Mouse (Mus musculus): ENCODE data around the gene Gm10715. TPM values are rescaled to one million over a fixed set of nuclear protein-coding genes. Genes with fewer than 3 reads are reported as not detected.
A peak's percentile ranks its signal among the peaks of the same experiment; 100 is the strongest.
"Not testable (repeated sequence)": the region's sequence is repeated elsewhere in the genome, so short reads cannot be mapped to it uniquely, and the experiment has no call there.

Gene Gm10715
- polyA plus RNA-seq, 1 experiment from 2014 or later: not detected

DNA sequence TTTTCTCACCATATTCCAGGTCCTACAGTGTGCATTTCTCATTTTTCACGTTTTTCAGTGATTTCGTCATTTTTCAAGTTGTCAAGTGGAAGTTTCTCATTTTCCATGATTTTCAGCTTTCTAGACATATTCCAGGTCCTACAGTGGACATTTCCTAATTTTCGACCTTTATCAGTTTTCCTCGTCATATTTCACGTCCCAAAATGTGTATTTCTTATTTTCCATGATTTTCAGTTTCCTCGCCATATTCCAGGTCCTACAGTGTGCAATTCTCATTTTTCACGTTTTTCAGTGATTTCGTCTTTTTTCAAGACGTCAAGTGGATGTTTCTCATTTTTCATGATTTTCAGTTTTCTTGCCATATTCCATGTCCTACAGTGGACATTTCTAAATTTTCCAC lies 9.5 kb upstream of the Gm10715 start:
- H3K4me3 ChIP-seq; ATAC-seq; H3K27me3 ChIP-seq; H3K27ac ChIP-seq; H3K9me3 ChIP-seq (replicated peaks); H3K36me3 ChIP-seq (ENCODE audit: poor library complexity, severe bottlenecking); H3K4me2 ChIP-seq; H3K4me1 ChIP-seq; H3K9ac ChIP-seq: not testable (repeated sequence)
- WGBS: 70% methylated on average over 9 of the region's 9 CpGs

GRCm38 (mm10) chr9:3029276-3030000 lies 7.2 kb upstream of the Gm10715 start:
- not testable (repeated sequence) for ATAC-seq; H3K4me1 ChIP-seq; H3K36me3 ChIP-seq (ENCODE audit: poor library complexity, severe bottlenecking); H3K9ac ChIP-seq; H3K4me2 ChIP-seq; H3K4me3 ChIP-seq; H3K27ac ChIP-seq; H3K27me3 ChIP-seq; H3K9me3 ChIP-seq (replicated peaks)
- WGBS: 63% methylated on average over 14 of the region's 16 CpGs

DNA sequence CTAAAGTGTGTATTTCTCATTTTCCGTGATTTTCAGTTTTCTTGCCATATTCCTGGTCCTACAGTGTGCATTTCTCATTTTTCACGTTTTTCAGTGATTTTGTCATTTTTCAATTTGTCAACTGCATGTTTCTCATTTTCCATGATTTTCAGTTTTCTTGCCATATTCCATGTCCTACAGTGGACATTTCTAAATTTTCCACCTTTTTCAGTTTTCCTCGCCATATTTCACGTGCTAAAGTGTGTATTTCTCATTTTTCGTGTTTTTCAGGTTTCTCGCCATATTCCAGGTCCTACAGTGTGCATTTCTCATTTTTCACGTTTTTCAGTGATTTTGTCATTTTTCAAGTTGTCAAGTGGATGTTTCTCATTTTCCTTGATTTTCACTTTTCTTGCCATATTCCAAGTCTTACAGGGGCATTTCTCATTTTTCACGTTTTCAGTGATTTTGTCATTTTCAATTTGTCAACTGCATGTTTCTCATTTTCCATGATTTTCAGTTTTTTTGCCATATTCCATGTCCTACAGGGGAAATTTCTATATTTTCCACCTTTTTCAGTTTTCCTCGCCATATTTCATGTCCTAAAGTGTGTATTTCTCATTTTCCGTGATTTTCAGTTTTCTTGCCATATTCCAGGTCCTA lies 5.9 kb upstream of the Gm10715 start:
- H3K4me2 ChIP-seq; H3K27me3 ChIP-seq; H3K36me3 ChIP-seq (ENCODE audit: poor library complexity, severe bottlenecking); H3K4me1 ChIP-seq; H3K9me3 ChIP-seq (replicated peaks); H3K4me3 ChIP-seq; H3K9ac ChIP-seq; H3K27ac ChIP-seq: not testable (repeated sequence)
- ATAC-seq: 0 out of 2 replicates have a peak, but pooled peaks have one; percentile 48
- WGBS: 57% methylated on average over 2 of the region's 10 CpGs

GRCm38 (mm10) chr9:3034299-3034698 lies 2.4 kb upstream of the Gm10715 start, which contains the start of gene Gm17535:
TSS of gene Gm17535 (plus strand) at chr9:3034599.
- not testable (repeated sequence) for H3K27ac ChIP-seq; ATAC-seq; H3K9ac ChIP-seq; H3K36me3 ChIP-seq (ENCODE audit: poor library complexity, severe bottlenecking); H3K4me2 ChIP-seq; H3K4me1 ChIP-seq; H3K4me3 ChIP-seq; H3K9me3 ChIP-seq (replicated peaks); H3K27me3 ChIP-seq
- 54% methylated on average over 1 of the region's 8 CpGs for WGBS

DNA sequence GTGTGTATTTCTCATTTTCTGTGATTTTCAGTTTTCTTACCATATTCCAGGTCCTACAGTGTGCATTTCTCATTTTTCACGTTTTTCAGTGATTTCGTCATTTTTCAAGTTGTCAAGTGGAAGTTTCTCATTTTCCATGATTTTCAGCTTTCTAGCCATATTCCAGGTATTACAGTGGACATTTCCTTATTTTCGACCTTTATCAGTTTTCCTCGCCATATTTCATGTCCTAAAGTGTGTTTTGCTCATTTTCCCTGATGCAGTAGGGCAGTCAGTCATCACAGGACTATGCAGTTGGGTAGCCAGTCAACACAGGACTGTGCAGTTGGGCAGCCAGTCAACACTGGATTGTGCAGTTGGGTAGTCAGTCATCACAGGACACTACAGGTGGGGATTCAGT lies 1.5 kb downstream of the Gm10715 start:
- not testable (repeated sequence) for H3K4me1 ChIP-seq; H3K4me2 ChIP-seq; H3K27me3 ChIP-seq; H3K9me3 ChIP-seq (replicated peaks); ATAC-seq; H3K9ac ChIP-seq; H3K36me3 ChIP-seq (ENCODE audit: poor library complexity, severe bottlenecking); H3K4me3 ChIP-seq; H3K27ac ChIP-seq
- WGBS: 62% methylated on average over 4 of the region's 4 CpGs

Small RNA genes within 50 kb of the gene (microRNA-seq; reads per million reads assigned to microRNA genes)
- gene Mir101c: not detected

Other genes starting within 250 kb of the Gm10715 start
- gene Gm10722, start 36.0 kb upstream of the Gm10715 start, polyA plus RNA-seq (2015; fragmentation: Nextera tagmentation; extraction: Ambion mirVana): not detected in 2 replicates
- gene Gm11168, start 33.5 kb upstream of the Gm10715 start, polyA plus RNA-seq (2015; fragmentation: Nextera tagmentation; extraction: Ambion mirVana): not detected in 2 replicates
- gene Gm10721, start 23.7 kb upstream of the Gm10715 start, polyA plus RNA-seq (2015; fragmentation: Nextera tagmentation; extraction: Ambion mirVana): 0.30 TPM in 1 of 2 replicates, not detected in the other
- gene Gm10720, start 21.2 kb upstream of the Gm10715 start, polyA plus RNA-seq (2015; fragmentation: Nextera tagmentation; extraction: Ambion mirVana): not detected in 2 replicates
- gene Gm10719, start 19.5 kb upstream of the Gm10715 start, polyA plus RNA-seq (2015; fragmentation: Nextera tagmentation; extraction: Ambion mirVana): 0.72 TPM in 1 of 2 replicates, not detected in the other
- gene Gm10718, start 13.3 kb upstream of the Gm10715 start, polyA plus RNA-seq (2015; fragmentation: Nextera tagmentation; extraction: Ambion mirVana): 0.69 and 2.1 TPM in 2 replicates
- 0.58 and 0.65 TPM in 2 replicates for gene Gm10717, start 11.5 kb upstream of the Gm10715 start, polyA plus RNA-seq (2015; fragmentation: Nextera tagmentation; extraction: Ambion mirVana)
- gene Gm17535, start 2.3 kb upstream of the Gm10715 start, polyA plus RNA-seq (2015; fragmentation: Nextera tagmentation; extraction: Ambion mirVana): not detected in 2 replicates